Mouse (Mus musculus) heart, embryonic 14.5 days (tissue): ENCODE data around the gene Bahcc1. TPM values are rescaled to one million over a fixed set of nuclear protein-coding genes. Genes with fewer than 3 reads are reported as not detected.

Experiments
- ATAC-seq: fragments of 200-750 bp; cut with Nextera tagmentation; 2 replicates; pipeline ENCODE4 v1.8.0; 2017; ENCODE audit warnings: low read depth, moderate TSS enrichment; ENCODE audit not compliant: insufficient number of reproducible peaks, insufficient read depth, low FRiP score
- H3K27ac ChIP-seq, 2 experiments: fragments of 200-500 bp in 1 of 2; fragments of 300-500 bp in 1 of 2; sonication (generic) in 1 of 2; replicated peaks in 1 of 2; 2 replicates each; pipeline ENCODE4 v1.5.1; 2012 to 2014; ENCODE audit warnings: low read depth in 2 of 2, low read length in 2 of 2, control low read depth in 1 of 2, mild to moderate bottlenecking in 1 of 2, mixed read lengths in 1 of 2; ENCODE audit not compliant: control insufficient read depth in 1 of 2, insufficient read depth in 1 of 2
- H3K27me3 ChIP-seq: fragments of 300-500 bp; sonication (generic); 2 replicates; pipeline ENCODE4 v1.6.1; 2014; ENCODE audit warnings: mild to moderate bottlenecking, low read length, control low read depth; ENCODE audit not compliant: control insufficient read depth, insufficient read depth
- H3K36me3 ChIP-seq: fragments of 300-500 bp; sonication (generic); 2 replicates; pipeline ENCODE4 v1.6.1; 2014; ENCODE audit warnings: mild to moderate bottlenecking, control low read depth, low read length, mixed read lengths; ENCODE audit not compliant: control insufficient read depth, insufficient read depth
- H3K4me1 ChIP-seq, 2 experiments: fragments of 200-500 bp in 1 of 2; fragments of 300-500 bp in 1 of 2; sonication (generic) in 1 of 2; 2 replicates each; pipeline ENCODE4 v1.6.1; 2012 to 2014; ENCODE audit warnings: low read length in 2 of 2, control low read depth in 1 of 2, mixed read lengths in 1 of 2; ENCODE audit not compliant: control insufficient read depth in 2 of 2, insufficient read depth in 2 of 2
- H3K4me2 ChIP-seq: fragments of 300-500 bp; sonication (generic); 2 replicates; pipeline ENCODE4 v1.6.1; 2014; ENCODE audit warnings: mild to moderate bottlenecking, low read length
- H3K4me3 ChIP-seq, 2 experiments: fragments of 200-500 bp in 1 of 2; fragments of 300-500 bp in 1 of 2; sonication (generic) in 1 of 2; 2 replicates each; pipeline ENCODE4 v1.5.1; 2012 to 2014; ENCODE audit warnings: low read length in 2 of 2, mild to moderate bottlenecking in 2 of 2, control low read depth in 1 of 2, low read depth in 1 of 2, moderate library complexity in 1 of 2; ENCODE audit not compliant: control insufficient read depth in 1 of 2, insufficient read depth in 1 of 2
- H3K9ac ChIP-seq: fragments of 300-500 bp; sonication (generic); 2 replicates; pipeline ENCODE4 v1.6.1; 2014; ENCODE audit warnings: mild to moderate bottlenecking, low read length
- H3K9me3 ChIP-seq: fragments of 300-500 bp; sonication (generic); 2 replicates; pipeline ENCODE4 v1.6.1; 2016; ENCODE audit warnings: low read length, control low read depth; ENCODE audit not compliant: control insufficient read depth
- WGBS: fragments of 180-500 bp; shearing (Covaris S2); extraction: QIAGEN DNeasy Blood & Tissue Kit; methylation state at CpG from one replicate; pipeline ENCODE4 v1.1.7; 2014; 5-methylcytosine and 5-hydroxymethylcytosine counted together
- polyA plus RNA-seq: library from polyadenylated mRNA; unstranded; fragments of >200 nt; fragmentation: Nextera tagmentation; extraction: Ambion mirVana; gene quantifications from 2 replicates; pipeline ENCODE4 v1.2.1, GENCODE M21; 2014

The Bahcc1 gene
- polyA plus RNA-seq, 1 experiment from 2014 or later = 9.1 TPM

GRCm38 (mm10) chr11:120231379-120231778 lies 1.4 kb upstream of the Bahcc1 start:
- H3K27me3 ChIP-seq = no peaks in the 10 kb centered on the region
- peak overlapping the region; percentile 96 to 97; a peak in 3 of 4 replicates for H3K27ac ChIP-seq
- under 1% methylated on average over 26 of the region's 27 CpGs for WGBS
- H3K9me3 ChIP-seq = no peaks in the 10 kb centered on the region
- peaks cover 32 to 41% of the 10 kb centered on the region in 2 experiments for H3K4me1 ChIP-seq
- no peaks in the 10 kb centered on the region for H3K36me3 ChIP-seq
- H3K4me2 ChIP-seq = peak overlapping the region; percentile 99
- H3K9ac ChIP-seq = peak overlapping the region; percentile 100
- H3K4me3 ChIP-seq = peak overlapping the region; percentile 93 to 95
- ATAC-seq = peak; percentile 51

GRCm38 (mm10) chr11:120233441-120234135 lies 841 bp downstream of the Bahcc1 start:
- Histone ChIP-seq H3K36me3 (no peaks in the 10 kb centered on the region), H3K4me1 (peaks cover 13 to 26% of the 10 kb centered on the region in 2 experiments), H3K27ac (peak overlapping the region; percentile 81 to 89), H3K27me3 (no peaks in the 10 kb centered on the region), H3K4me2 (peak overlapping the region; percentile 99), H3K9me3 (no peaks in the 10 kb centered on the region), H3K9ac (peak overlapping the region; percentile 100), H3K4me3 (peak overlapping the region; percentile 73 to 93)
- WGBS = under 1% methylated on average over 50 of the region's 51 CpGs
- no peak for ATAC-seq

- Histone ChIP-seq H3K36me3 (no peaks in the 10 kb centered on the region), H3K4me2 (peak overlapping the region; percentile 99), H3K27me3 (no peaks in the 10 kb centered on the region), H3K9ac (peak overlapping the region; percentile 100), H3K4me1 (peaks cover 12 to 26% of the 10 kb centered on the region in 2 experiments), H3K27ac (peak overlapping the region; percentile 81 to 89), H3K9me3 (no peaks in the 10 kb centered on the region), H3K4me3 (peak overlapping the region; percentile 73 to 93)
- WGBS = under 1% methylated on average over 52 of the region's 52 CpGs
- no peak for ATAC-seq
Measured at GRCm38 (mm10) chr11:120234136-120234775, 1.5 kb downstream of the Bahcc1 start.

- Histone ChIP-seq H3K27ac (peak overlapping the region; percentile 81 to 89), H3K9me3 (no peaks in the 10 kb centered on the region), H3K4me3 (peak overlapping the region; percentile 73 to 93), H3K4me1 (peaks cover 14 to 26% of the 10 kb centered on the region in 2 experiments), H3K4me2 (peak overlapping the region; percentile 99), H3K27me3 (no peaks in the 10 kb centered on the region), H3K36me3 (no peaks in the 10 kb centered on the region), H3K9ac (peak overlapping the region; percentile 100)
- no peak for ATAC-seq
- WGBS = under 1% methylated on average over 39 of the region's 39 CpGs
Measured at GRCm38 (mm10) chr11:120234776-120235181, 2.0 kb downstream of the Bahcc1 start.

GRCm38 (mm10) chr11:120235385-120236113 lies 2.8 kb downstream of the Bahcc1 start:
- WGBS = under 1% methylated on average over 40 of the region's 40 CpGs
- Histone ChIP-seq H3K9me3 (no peaks in the 10 kb centered on the region), H3K9ac (peak overlapping the region; percentile 100), H3K27me3 (no peaks in the 10 kb centered on the region), H3K4me1 (peaks cover 16 to 34% of the 10 kb centered on the region in 2 experiments), H3K36me3 (no peaks in the 10 kb centered on the region), H3K4me2 (peak overlapping the region; percentile 99), H3K4me3 (peak overlapping the region; percentile 83 to 93), H3K27ac (peak overlapping the region; percentile 84 to 92)
- no peak for ATAC-seq

- Histone ChIP-seq H3K9ac (peak overlapping the region; percentile 100), H3K4me3 (peak overlapping the region; percentile 83 to 93), H3K27ac (peak overlapping the region; percentile 84 to 92), H3K9me3 (no peaks in the 10 kb centered on the region), H3K4me2 (peak overlapping the region; percentile 99), H3K27me3 (no peaks in the 10 kb centered on the region), H3K4me1 (peaks cover 20 to 39% of the 10 kb centered on the region in 2 experiments), H3K36me3 (no peaks in the 10 kb centered on the region)
- no peak for ATAC-seq
- WGBS = under 1% methylated on average over 13 of the region's 13 CpGs
Measured at GRCm38 (mm10) chr11:120236114-120236437, 3.3 kb downstream of the Bahcc1 start.

- H3K4me3 ChIP-seq = peak overlapping the region; percentile 83 to 93
- no peaks in the 10 kb centered on the region for H3K36me3 ChIP-seq
- H3K4me2 ChIP-seq = peak overlapping the region; percentile 99
- WGBS = under 1% methylated on average over 89 of the region's 96 CpGs
- no peaks in the 10 kb centered on the region for H3K9me3 ChIP-seq
- no peaks in the 10 kb centered on the region for H3K27me3 ChIP-seq
- ATAC-seq = no peak
- H3K27ac ChIP-seq = peak overlapping the region; percentile 84 to 92
- H3K4me1 ChIP-seq = peaks cover 23 to 44% of the 10 kb centered on the region in 2 experiments
- peak overlapping the region; percentile 100 for H3K9ac ChIP-seq
Measured at GRCm38 (mm10) chr11:120236438-120237165, 3.9 kb downstream of the Bahcc1 start.
